Mouse (Mus musculus) natural killer cell, adult 2 months (primary cell): ENCODE measurements around the gene Ttc7b.

Source experiments
- DNase-seq, 2 experiments: peaks; one replicate each; pipeline ENCODE4 v3.0.0; 2022; ENCODE audit warnings: low spot score in 2 of 2

The Ttc7b gene

GRCm38 (mm10) chr12:100304280-100304679 lies 216.3 kb downstream of the Ttc7b start:
- DNase-seq, result no peak

DNA sequence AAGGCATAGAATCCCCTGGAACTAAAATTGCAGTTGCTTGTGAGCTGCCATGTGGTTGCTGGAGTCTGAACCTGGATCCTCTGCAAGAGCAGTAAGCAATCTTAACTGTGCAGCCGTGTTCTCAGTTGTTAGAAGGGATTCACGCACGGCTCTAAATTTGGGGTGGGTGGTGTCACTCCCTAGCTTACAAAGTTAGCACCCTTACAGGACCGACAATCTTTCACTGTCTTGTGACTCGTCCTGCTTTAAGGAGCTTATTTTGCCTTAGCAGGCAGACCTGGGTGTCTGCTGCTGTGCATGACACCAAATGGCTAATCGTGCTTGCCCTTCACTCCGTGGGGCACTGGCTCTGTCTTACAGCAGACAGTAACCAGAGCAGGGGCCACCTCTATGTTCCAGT lies 217.5 kb downstream of the Ttc7b start:
- no peak for DNase-seq

- no peak for DNase-seq
These were observed 220.2 kb downstream of the Ttc7b start for GRCm38 (mm10) chr12:100300446-100300845.

DNA sequence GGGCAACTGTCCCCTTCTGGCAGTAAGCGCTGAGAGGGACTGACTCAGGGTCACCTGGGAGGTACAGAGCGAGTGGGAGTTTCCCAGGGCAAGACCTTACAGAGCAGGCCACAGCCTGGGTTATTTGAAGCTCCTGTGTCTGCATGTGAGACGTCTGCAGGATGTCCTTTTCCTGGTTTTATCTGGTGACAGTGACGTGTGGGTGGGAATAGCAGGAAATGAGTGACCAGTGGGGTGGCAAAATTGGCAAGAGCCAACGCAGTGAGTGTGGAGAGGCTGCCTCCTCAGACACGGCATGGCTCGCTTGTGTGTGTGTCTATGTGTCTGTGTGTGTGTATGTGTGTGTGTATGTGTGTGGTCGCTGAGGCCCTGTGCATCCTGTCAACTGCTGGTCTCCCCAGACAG lies 221.3 kb downstream of the Ttc7b start:
- no peak for DNase-seq

- DNase-seq, result no peak
These were observed 221.8 kb downstream of the Ttc7b start for GRCm38 (mm10) chr12:100298788-100299187.

DNA sequence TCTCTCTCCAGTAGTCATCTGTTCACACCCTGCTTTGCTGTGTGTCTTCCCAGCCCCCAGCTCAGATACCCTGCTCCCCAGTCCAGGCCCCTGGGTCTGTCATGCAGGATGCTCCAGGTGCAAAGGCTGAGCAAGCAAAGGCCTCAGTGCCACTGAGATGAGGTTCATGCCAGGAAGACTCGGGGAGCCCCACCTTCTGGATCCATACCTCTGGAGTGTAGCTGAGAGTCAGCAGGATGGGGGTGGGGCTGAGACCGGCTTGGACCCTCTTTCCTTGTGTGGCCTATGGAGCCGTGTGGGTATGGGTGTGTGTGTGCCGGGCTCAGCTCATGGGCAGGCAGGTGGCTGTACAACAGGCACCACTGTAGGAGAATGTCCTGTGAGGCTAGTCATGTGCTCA lies 222.7 kb downstream of the Ttc7b start:
- DNase-seq, result no peak

- no peak for DNase-seq
These were observed 226.2 kb downstream of the Ttc7b start for GRCm38 (mm10) chr12:100294457-100294856.

GRCm38 (mm10) chr12:100293956-100294355 lies 226.7 kb downstream of the Ttc7b start:
- DNase-seq, result no peak

DNA sequence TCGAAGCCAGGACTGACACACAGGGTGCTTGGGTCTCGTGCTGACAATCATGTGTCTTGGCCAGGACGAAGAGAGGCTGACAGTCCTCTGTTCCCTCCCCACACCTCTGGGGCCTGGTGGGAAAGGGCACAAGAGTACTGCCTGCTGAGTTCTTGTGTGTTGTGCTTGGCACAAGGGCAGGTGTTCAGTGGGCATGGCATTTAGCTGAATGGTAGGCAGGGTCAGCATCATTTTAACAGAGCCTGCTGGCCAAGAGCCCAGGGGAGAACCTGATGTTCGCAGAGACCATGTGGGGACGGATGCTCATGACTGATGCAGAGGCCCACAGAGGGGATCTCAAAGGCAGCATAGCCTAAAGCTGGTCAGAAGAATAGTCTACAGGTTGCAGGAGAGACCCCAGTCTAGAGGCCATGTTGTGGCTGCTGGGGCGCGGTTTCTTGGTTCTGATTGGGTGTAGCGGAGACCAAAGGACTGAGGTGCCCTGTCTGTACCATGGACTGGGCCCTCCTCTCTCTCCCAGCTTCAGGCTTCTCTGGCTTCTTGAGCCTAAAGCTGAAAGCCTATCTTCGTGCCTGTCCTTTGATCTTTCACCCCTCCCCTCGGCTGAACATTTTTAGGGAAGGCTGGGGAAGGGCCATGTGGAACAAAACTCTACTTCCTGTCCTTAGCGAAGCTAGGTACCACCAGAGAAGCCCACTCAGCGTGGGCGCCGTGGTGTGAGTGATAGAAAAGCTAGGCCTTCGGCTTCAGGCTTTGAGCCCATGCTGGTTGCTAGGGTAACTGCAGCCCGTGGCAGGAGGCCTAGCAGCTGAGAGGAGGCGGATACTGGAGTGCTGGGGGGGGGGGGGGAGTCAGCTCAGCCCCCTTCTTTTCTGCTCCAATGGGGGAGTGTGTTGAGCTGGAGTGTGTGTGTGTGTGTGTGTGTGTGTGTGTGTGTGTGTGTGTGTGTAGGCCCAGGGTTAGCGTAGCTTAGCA lies 229.6 kb downstream of the Ttc7b start:
- DNase-seq, result no peak

GRCm38 (mm10) chr12:100290178-100290531 lies 230.5 kb downstream of the Ttc7b start:
- no peak for DNase-seq

DNA sequence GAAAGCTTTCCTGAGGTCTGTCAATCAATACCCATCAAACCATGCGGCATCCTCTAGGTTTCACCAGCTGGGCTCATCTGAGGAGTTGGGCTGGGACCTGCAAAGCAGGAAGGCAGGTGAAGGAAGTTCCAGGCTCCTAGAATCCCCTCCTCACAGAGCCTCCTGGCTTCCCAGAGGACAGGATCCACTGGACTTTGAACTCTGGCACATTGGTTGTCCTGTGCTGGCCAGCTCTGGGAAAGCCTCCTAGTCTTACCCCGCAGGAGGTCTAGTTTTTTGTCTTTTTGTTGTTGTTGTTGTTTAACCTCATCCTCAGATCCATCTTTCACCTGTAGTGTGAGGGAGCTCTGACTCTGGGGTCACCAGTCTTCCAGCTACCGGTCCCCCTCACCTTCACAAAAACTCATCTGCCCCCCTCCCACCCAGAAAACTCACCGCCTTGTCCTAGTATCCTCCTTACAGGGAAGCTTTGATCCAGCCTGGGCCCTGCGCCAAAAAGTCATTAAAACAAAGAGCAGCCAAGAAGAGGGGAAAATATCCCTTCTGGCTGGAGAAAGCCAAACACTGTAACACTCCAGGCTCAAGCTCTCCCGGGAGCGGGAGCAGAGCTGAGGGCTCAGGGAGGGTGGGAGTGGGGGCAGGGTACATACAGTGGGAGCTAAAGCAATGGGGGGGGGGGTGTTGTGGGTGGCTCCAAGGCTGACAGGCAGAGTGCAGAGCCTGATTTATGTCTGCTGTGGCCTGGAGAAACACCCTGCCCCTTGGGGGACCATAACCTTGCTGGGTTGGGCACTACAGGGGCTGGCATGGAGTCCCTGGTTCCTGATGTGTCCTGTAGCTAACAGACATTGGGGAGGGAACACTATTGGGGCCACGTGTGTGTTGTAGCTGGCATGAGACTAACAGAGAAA lies 231.1 kb downstream of the Ttc7b start:
- no peak for DNase-seq

GRCm38 (mm10) chr12:100288018-100288417 lies 232.6 kb downstream of the Ttc7b start:
- DNase-seq, result no peak

GRCm38 (mm10) chr12:100287565-100287964 lies 233.1 kb downstream of the Ttc7b start:
- DNase-seq, result no peak

DNA sequence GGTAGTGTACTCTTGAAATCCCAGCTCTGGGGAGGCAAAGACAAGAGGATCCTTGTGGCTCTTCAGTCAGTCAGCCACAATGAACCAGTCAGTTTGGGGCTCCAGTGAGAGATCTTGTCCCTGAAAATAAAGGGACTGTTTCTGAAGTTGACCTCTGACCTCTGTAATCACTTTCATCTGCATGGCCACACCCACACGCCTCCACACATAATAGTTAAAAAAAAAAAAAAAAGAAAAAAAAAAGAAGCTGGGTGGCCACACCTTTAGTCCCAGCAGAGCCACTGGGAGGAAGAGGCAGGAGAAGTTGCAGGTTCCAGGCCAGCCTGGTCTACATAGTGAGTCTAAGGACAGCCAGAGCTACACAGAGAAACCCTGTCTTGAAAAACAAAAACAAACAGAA lies 237.3 kb downstream of the Ttc7b start:
- no peak for DNase-seq

DNA sequence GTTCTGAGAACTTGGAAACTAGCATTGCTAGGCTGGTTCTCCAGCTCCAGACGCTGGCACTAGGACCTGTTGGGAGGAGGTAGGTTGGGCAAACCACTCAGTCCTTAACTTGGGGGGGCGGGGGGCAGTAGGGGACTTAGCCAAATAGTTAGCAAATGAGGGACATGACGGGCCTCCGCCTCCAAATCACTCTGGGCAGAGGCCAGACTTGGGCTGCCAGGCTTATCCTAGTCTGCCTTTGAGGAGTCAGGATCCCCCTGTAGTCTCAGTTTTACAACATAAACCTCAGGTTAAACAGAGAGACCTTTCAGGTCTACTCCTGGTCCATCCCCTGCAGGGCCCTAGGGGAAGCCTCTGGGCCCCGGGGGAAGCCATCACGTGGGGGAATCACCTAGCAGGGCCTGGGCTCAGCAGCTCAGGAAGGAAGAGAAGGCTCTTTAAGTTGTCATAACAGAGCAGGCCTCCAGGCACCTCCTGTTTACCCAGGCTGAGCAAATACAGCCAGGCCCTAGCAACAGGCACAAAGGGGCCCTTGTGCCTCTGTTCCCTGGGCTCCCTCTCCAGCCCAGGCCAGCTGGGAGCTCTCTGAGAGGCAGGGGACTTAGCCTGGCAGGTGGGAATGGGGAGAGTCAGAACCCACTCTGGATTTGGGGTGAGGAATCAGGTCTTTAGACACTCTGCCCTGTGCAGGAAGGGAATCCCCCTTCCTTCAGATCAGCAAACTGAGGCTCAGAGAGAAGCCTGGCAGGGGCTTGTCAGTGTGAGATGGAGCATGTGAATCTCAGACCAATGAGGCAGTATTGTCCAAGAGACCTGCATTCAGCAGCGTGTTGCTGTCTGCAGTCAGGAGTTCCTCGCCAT lies 238.4 kb downstream of the Ttc7b start:
- peak in 1 of 2 experiments; percentile 58 for DNase-seq

GRCm38 (mm10) chr12:100280972-100281794 lies 239.4 kb downstream of the Ttc7b start:
- DNase-seq, result no peak

GRCm38 (mm10) chr12:100279898-100280297 lies 240.7 kb downstream of the Ttc7b start:
- DNase-seq, result no peak

GRCm38 (mm10) chr12:100278358-100278757 lies 242.3 kb downstream of the Ttc7b start:
- DNase-seq, result no peak

DNA sequence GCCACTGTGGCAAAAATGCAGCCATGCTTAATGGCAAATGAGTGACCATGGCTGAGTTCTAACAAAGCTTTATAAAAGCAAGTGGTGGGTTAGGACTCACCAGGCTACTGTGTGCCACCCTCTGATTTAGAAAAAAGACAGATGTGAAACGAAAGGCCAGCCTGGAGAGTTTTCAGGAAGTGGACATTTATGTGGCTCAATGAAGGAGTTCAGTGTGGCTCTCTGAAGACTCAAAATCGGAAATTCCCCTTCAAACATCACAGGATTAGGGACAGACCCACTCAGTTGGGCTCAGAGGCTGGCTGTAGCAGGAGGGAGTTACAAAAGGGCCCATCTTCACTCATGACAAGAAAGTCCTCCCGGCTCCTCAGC lies 243.1 kb downstream of the Ttc7b start:
- no peak for DNase-seq

- peak; percentile 19 to 31 for DNase-seq
These were observed 243.8 kb downstream of the Ttc7b start for GRCm38 (mm10) chr12:100276607-100277533.
